Mouse (Mus musculus): ENCODE data around the gene Lrrc27. TPM values are rescaled to one million over a fixed set of nuclear protein-coding genes. Genes with fewer than 3 reads are reported as not detected.

The Lrrc27 gene
- total RNA-seq, 1 experiment, result 8.2 TPM

DNA sequence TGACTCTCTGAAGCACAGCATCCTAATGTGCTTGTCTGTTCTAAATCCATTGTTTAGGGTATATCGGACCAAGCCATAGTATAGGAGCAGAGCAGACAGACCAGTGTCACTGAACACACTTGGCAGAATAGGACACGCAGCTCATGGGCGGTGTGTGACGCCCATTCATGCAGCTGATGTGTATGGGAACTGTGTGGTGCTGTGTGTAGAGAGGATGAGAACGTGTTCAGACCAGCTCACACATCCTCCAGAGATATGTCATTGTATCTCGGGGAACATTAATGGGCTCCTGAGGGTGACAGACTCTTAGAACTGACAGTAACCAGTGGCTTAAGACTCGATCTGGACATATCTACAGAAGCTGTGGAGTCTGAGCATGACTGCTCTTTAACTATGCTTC, 13.6 kb downstream of the Lrrc27 start:
- no peaks in the 10 kb centered on the region for H3K9me3 ChIP-seq (ENCODE audit: control insufficient read depth, insufficient read depth, low read depth, low read length)
- no peak for DNase-seq (ENCODE audit: low read depth, low spot score)
- in situ Hi-C loops (cut with MboI; ENCODE audit: low sequenced_read_pairs in 2 of 2, unreplicated experiment in 2 of 2), result no loop called here
- peaks cover 2 to 8% of the 10 kb centered on the region in 2 experiments; a peak in 1 of 4 replicates for H3K4me1 ChIP-seq (ENCODE audit: control insufficient read depth in 2 of 2, insufficient read depth in 2 of 2, low read length in 2 of 2, poor library complexity in 1 of 2)
- no peaks in the 10 kb centered on the region for H3K36me3 ChIP-seq (ENCODE audit: control insufficient read depth, insufficient read depth, low read length, poor library complexity, severe bottlenecking)
- H3K27ac ChIP-seq (ENCODE audit: insufficient read depth, low read depth, low read length, poor library complexity, severe bottlenecking), result no peak overlapping the region
- H3K4me3 ChIP-seq (ENCODE audit: insufficient read depth in 1 of 2, low read depth in 1 of 2, low read length in 2 of 2, poor library complexity in 1 of 2, severe bottlenecking in 1 of 2), result no peak overlapping the region
- H3K9ac ChIP-seq (ENCODE audit: insufficient read depth, low read depth, low read length, poor library complexity, severe bottlenecking), result no peak overlapping the region
- TF ChIP-seq CHD2 (IDR thresholded peaks at IDR 0.05; ENCODE audit: low read depth, low read length), result no peak
- no peak for TF ChIP-seq ZNF384 (IDR thresholded peaks at IDR 0.05; ENCODE audit: low read depth, low read length)
- TF ChIP-seq HCFC1 (IDR thresholded peaks at IDR 0.05; ENCODE audit: borderline replicate concordance, insufficient read depth, low read length), result no peak
- TF ChIP-seq MAFK (IDR thresholded peaks at IDR 0.05; ENCODE audit: insufficient read depth, low read depth, low read length), result no peak
- no peak for TF ChIP-seq ZC3H11A (IDR thresholded peaks at IDR 0.05; ENCODE audit: borderline replicate concordance, low read depth, low read length)

DNA sequence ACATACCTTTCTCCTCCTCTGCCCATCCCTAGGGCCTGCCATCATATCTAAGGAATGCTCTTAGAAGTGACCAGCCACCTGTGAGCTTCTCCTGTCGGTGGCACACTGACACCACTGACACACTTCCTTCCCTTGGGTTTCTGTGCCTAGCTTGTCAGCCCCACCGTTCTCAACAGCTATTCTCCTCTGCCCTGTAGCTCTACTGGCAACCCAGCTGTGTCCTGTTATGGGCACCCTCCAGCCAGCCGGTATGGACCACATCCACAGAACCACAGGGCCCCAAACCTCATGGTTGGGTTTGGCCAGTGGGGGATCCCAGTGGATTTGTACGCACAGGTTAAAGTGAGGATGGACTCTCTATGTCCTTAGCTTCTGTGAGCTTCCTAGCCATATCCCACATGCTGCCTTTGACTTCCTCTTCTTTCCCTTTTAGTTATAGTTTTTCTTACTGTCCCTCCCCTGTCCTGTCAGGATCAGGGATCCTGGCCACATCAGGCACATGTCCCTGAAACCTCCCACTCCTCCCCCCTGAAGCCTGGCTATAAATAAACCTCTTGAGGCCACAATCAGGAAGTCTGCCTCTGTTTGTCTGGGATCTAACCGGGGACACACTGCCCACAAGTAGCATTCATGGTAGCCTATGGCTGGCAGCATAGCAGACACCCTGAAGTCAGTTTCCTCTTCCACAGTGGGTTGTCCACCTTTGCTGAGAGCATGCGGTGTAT, 15.8 kb downstream of the Lrrc27 start:
- no peak for DNase-seq (ENCODE audit: low read depth, low spot score)
- no peak for TF ChIP-seq ZC3H11A (IDR thresholded peaks at IDR 0.05; ENCODE audit: borderline replicate concordance, low read depth, low read length)
- TF ChIP-seq ZNF384 (IDR thresholded peaks at IDR 0.05; ENCODE audit: low read depth, low read length), result no peak
- no peak for TF ChIP-seq MAFK (IDR thresholded peaks at IDR 0.05; ENCODE audit: insufficient read depth, low read depth, low read length)
- TF ChIP-seq HCFC1 (IDR thresholded peaks at IDR 0.05; ENCODE audit: borderline replicate concordance, insufficient read depth, low read length), result no peak
- TF ChIP-seq CHD2 (IDR thresholded peaks at IDR 0.05; ENCODE audit: low read depth, low read length), result no peak
- no peaks in the 10 kb centered on the region for H3K9me3 ChIP-seq (ENCODE audit: control insufficient read depth, insufficient read depth, low read depth, low read length)

DNA sequence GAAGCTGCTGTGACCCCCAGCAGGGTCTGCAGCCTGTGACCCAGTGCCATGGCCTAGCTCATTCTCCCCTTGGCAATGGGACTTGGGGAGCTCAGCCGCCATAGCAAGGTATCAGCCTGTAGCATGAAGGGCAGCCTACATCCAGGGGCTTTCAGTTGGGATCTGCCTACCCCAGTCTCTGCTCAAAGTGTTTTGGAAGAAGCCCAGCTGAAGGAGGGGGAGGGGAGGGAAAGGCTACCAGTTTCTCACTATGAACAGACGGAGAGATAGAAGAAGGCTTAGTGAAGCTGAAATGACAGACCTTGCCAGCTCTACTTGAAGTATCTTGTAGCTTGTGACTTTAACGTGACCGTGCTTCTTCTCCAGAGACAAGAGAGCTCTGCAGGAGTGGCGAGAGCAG, 17.0 kb downstream of the Lrrc27 start:
- TF ChIP-seq MAFK (IDR thresholded peaks at IDR 0.05; ENCODE audit: insufficient read depth, low read depth, low read length), result no peak
- TF ChIP-seq CHD2 (IDR thresholded peaks at IDR 0.05; ENCODE audit: low read depth, low read length), result no peak
- no peak for TF ChIP-seq ZNF384 (IDR thresholded peaks at IDR 0.05; ENCODE audit: low read depth, low read length)
- Histone ChIP-seq H3K4me1 (ENCODE audit: control insufficient read depth in 2 of 2, insufficient read depth in 2 of 2, low read length in 2 of 2, poor library complexity in 1 of 2) (peaks cover 2 to 7% of the 10 kb centered on the region in 2 experiments; a peak in 1 of 4 replicates), H3K36me3 (ENCODE audit: control insufficient read depth, insufficient read depth, low read length, poor library complexity, severe bottlenecking) (no peaks in the 10 kb centered on the region), H3K9ac (ENCODE audit: insufficient read depth, low read depth, low read length, poor library complexity, severe bottlenecking) (no peak overlapping the region), H3K27ac (ENCODE audit: insufficient read depth, low read depth, low read length, poor library complexity, severe bottlenecking) (no peak overlapping the region), H3K9me3 (ENCODE audit: control insufficient read depth, insufficient read depth, low read depth, low read length) (no peaks in the 10 kb centered on the region), H3K4me3 (ENCODE audit: insufficient read depth in 1 of 2, low read depth in 1 of 2, low read length in 2 of 2, poor library complexity in 1 of 2, severe bottlenecking in 1 of 2) (no peak overlapping the region)
- in situ Hi-C loops (cut with MboI; ENCODE audit: low sequenced_read_pairs in 2 of 2, unreplicated experiment in 2 of 2), result no loop called here
- DNase-seq (ENCODE audit: low read depth, low spot score), result no peak

More for the DNA sequence above, 15.8 kb downstream of the Lrrc27 start:
- no peak overlapping the region for H3K9ac ChIP-seq (ENCODE audit: insufficient read depth, low read depth, low read length, poor library complexity, severe bottlenecking)
- peaks cover 2 to 7% of the 10 kb centered on the region in 2 experiments; a peak in 1 of 4 replicates for H3K4me1 ChIP-seq (ENCODE audit: control insufficient read depth in 2 of 2, insufficient read depth in 2 of 2, low read length in 2 of 2, poor library complexity in 1 of 2)
- H3K36me3 ChIP-seq (ENCODE audit: control insufficient read depth, insufficient read depth, low read length, poor library complexity, severe bottlenecking), result no peaks in the 10 kb centered on the region
- H3K4me3 ChIP-seq (ENCODE audit: insufficient read depth in 1 of 2, low read depth in 1 of 2, low read length in 2 of 2, poor library complexity in 1 of 2, severe bottlenecking in 1 of 2), result no peak overlapping the region
- in situ Hi-C loops (cut with MboI; ENCODE audit: low sequenced_read_pairs in 2 of 2, unreplicated experiment in 2 of 2), result no loop called here
- H3K27ac ChIP-seq (ENCODE audit: insufficient read depth, low read depth, low read length, poor library complexity, severe bottlenecking), result no peak overlapping the region

DNA sequence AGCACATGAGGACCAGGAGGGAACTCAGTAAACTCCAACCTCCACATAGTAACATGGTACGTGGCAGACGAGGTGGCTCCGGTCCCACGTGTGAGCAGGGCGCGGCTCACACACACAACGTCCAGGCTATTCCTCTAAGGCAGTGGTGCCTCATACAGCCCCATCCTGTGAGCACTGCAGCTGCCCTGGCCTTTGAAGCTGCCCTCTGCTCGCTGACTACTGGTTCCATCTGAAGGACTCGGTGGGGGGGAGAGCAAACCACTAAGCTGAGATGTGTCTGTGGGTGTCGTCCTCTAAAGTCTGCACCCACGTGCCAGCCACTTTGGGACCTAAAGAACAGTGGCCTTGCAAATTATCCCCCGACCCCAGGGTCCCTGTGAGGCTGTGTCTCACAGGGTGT, 17.5 kb downstream of the Lrrc27 start:
- H3K27ac ChIP-seq (ENCODE audit: insufficient read depth, low read depth, low read length, poor library complexity, severe bottlenecking), result no peak overlapping the region
- H3K4me1 ChIP-seq (ENCODE audit: control insufficient read depth in 2 of 2, insufficient read depth in 2 of 2, low read length in 2 of 2, poor library complexity in 1 of 2), result peaks cover 2 to 7% of the 10 kb centered on the region in 2 experiments; a peak in 1 of 4 replicates
- no peak for TF ChIP-seq HCFC1 (IDR thresholded peaks at IDR 0.05; ENCODE audit: borderline replicate concordance, insufficient read depth, low read length)
- no peak for TF ChIP-seq ZC3H11A (IDR thresholded peaks at IDR 0.05; ENCODE audit: borderline replicate concordance, low read depth, low read length)
- TF ChIP-seq CHD2 (IDR thresholded peaks at IDR 0.05; ENCODE audit: low read depth, low read length), result no peak
- TF ChIP-seq ZNF384 (IDR thresholded peaks at IDR 0.05; ENCODE audit: low read depth, low read length), result no peak
- H3K36me3 ChIP-seq (ENCODE audit: control insufficient read depth, insufficient read depth, low read length, poor library complexity, severe bottlenecking), result no peaks in the 10 kb centered on the region
- no peak overlapping the region for H3K4me3 ChIP-seq (ENCODE audit: insufficient read depth in 1 of 2, low read depth in 1 of 2, low read length in 2 of 2, poor library complexity in 1 of 2, severe bottlenecking in 1 of 2)
- in situ Hi-C loops (cut with MboI; ENCODE audit: low sequenced_read_pairs in 2 of 2, unreplicated experiment in 2 of 2), result no loop called here
- no peak for DNase-seq (ENCODE audit: low read depth, low spot score)
- no peak overlapping the region for H3K9ac ChIP-seq (ENCODE audit: insufficient read depth, low read depth, low read length, poor library complexity, severe bottlenecking)
- H3K9me3 ChIP-seq (ENCODE audit: control insufficient read depth, insufficient read depth, low read depth, low read length), result no peaks in the 10 kb centered on the region
